Mouse (Mus musculus) erythroblast, embryonic 14.5 days (primary cell): ENCODE results near the gene Smc2.

ENCODE experiments used
- GATA1 ChIP-seq: IDR thresholded peaks from 2 replicates; pipeline ENCODE4 v1.6.1; 2012; ENCODE audit warnings: low read length, inconsistent platforms, mixed read lengths
- TAL1 ChIP-seq: IDR thresholded peaks from 3 replicates; pipeline ENCODE4 v1.6.1; 2012; ENCODE audit warnings: low read length, inconsistent platforms, mixed read lengths

DNA sequence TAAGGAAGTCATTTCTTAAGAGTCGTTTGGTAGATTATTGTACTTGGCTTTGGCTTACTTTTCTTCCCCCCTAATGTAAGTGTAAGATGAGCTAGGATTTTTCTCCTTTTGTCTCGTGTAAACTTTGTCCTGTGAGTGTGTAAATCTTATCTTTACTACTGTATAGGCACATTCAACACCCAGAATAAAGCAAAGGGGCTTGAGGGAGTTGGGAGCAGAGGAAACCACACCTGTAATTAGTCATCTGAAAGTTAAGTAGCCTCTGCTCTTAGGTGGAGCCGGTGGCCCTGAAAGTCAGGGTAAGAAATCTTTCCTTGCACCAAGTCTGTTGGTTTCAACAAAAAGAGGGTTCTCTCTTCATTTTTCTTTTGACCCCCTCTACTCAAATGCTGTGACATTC, 34.4 kb downstream of the Smc2 start:
- TF ChIP-seq GATA1 = no peak
- TF ChIP-seq TAL1 = no peak
